Mouse (Mus musculus) stomach, postnatal 0 days (tissue): ENCODE data around the gene Sult2b1.

Source experiments
- CTCF ChIP-seq: IDR thresholded peaks from 2 replicates; pipeline ENCODE4 v1.5.1; 2016; ENCODE audit warnings: antibody characterized with exemption, low read depth, mild to moderate bottlenecking, moderate library complexity
- EP300 ChIP-seq: optimal IDR thresholded peaks from 2 replicates; pipeline ENCODE3; 2016; ENCODE audit warnings: antibody characterized with exemption

DNA sequence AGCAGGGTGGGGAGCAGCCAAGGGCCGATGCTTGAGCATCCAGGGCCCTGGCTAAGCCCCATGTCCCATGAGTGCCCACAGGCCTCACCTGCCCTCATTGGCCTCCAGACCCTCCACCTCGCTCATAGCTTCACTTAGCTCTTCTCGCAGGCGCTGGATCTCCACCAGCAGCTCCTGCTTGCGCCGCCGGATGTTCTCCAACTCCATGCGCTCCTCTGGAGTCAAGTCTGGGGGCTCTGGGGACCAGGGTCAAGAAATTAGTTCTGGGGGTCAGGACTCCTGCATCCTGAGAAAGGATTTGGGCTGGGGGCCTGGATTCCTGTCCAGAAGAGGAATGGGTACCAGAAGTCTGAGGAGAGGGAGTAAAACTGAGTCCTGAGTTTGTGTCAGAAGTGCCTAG lies 28.5 kb upstream of the Sult2b1 start:
- TF ChIP-seq CTCF (no peak), EP300 (no peak)
